Mouse (Mus musculus) heart, embryonic 13.5 days (tissue): ENCODE data around the gene Ephx1. TPM values are rescaled to one million over a fixed set of nuclear protein-coding genes. Genes with fewer than 3 reads are reported as not detected.

ENCODE experiments used
- ATAC-seq: fragments of 200-750 bp; cut with Nextera tagmentation; 2 replicates; pipeline ENCODE4 v1.8.0; 2017; ENCODE audit warnings: moderate TSS enrichment; ENCODE audit not compliant: insufficient number of reproducible peaks, low FRiP score, low TSS enrichment; ENCODE audit errors: extremely low read depth
- H3K27ac ChIP-seq: fragments of 300-500 bp; sonication (generic); replicated peaks from 2 replicates; pipeline ENCODE4 v1.5.1; 2015; ENCODE audit warnings: moderate library complexity, mild to moderate bottlenecking, inconsistent platforms
- H3K27me3 ChIP-seq: fragments of 300-500 bp; sonication (generic); replicated peaks from 2 replicates; pipeline ENCODE4 v1.6.1; 2015; ENCODE audit warnings: mild to moderate bottlenecking, inconsistent platforms
- H3K36me3 ChIP-seq: fragments of 300-500 bp; sonication (generic); 2 replicates; pipeline ENCODE4 v1.6.1; 2015; ENCODE audit warnings: mild to moderate bottlenecking, inconsistent platforms
- H3K4me1 ChIP-seq: fragments of 300-500 bp; sonication (generic); 2 replicates; pipeline ENCODE4 v1.6.1; 2015; ENCODE audit warnings: inconsistent platforms
- H3K4me2 ChIP-seq: fragments of 300-500 bp; sonication (generic); 2 replicates; pipeline ENCODE4 v1.6.1; 2015; ENCODE audit warnings: inconsistent platforms, mild to moderate bottlenecking, moderate library complexity
- H3K4me3 ChIP-seq: fragments of 300-500 bp; sonication (generic); 2 replicates; pipeline ENCODE4 v1.5.1; 2015; ENCODE audit warnings: moderate library complexity, mild to moderate bottlenecking, inconsistent platforms
- H3K9ac ChIP-seq: fragments of 300-500 bp; sonication (generic); 2 replicates; pipeline ENCODE4 v1.6.1; 2015; ENCODE audit warnings: inconsistent platforms, mild to moderate bottlenecking, moderate library complexity
- H3K9me3 ChIP-seq: fragments of 300-500 bp; sonication (generic); 2 replicates; pipeline ENCODE4 v1.6.1; 2016; ENCODE audit warnings: inconsistent platforms
- WGBS: fragments of 180-500 bp; shearing (Covaris S2); methylation state at CpG from one replicate; pipeline ENCODE4 v1.1.7; 2015; ENCODE audit warnings: mixed read lengths; 5-methylcytosine and 5-hydroxymethylcytosine counted together
- polyA plus RNA-seq: library from polyadenylated mRNA; unstranded; fragments of >200 nt; fragmentation: Nextera tagmentation; extraction: Ambion mirVana; gene quantifications from 2 replicates; pipeline ENCODE4 v1.2.1, GENCODE M21; 2015

The Ephx1 gene
- polyA plus RNA-seq, 1 experiment from 2014 or later = 6.0 TPM

GRCm38 (mm10) chr1:180934467-180935419 lies 86.0 kb downstream of the Ephx1 start, which contains the start of gene Lefty1:
TSS of gene Lefty1 (plus strand) at chr1:180935022.
- Histone ChIP-seq H3K36me3 (no peaks in the 10 kb centered on the region), H3K4me3 (no peak within 1 kb of the TSS), H3K4me1 (peaks cover 12% of the 10 kb centered on the region), H3K27ac (no peak within 1 kb of the TSS), H3K9me3 (no peaks in the 10 kb centered on the region), H3K9ac (peak within 1 kb of the TSS; percentile 52; the same call in 1 of the 2 replicates), H3K27me3 (peaks cover 57% of the 10 kb centered on the region), H3K4me2 (no peak within 1 kb of the TSS)
- WGBS = 14% methylated on average over 21 of the region's 21 CpGs
- no peak for ATAC-seq

GRCm38 (mm10) chr1:180933659-180934058 lies 87.0 kb downstream of the Ephx1 start:
- ATAC-seq = no peak
- H3K27ac ChIP-seq = no peak overlapping the region
- peaks cover 57% of the 10 kb centered on the region for H3K27me3 ChIP-seq
- no peaks in the 10 kb centered on the region for H3K36me3 ChIP-seq
- H3K4me2 ChIP-seq = no peak overlapping the region
- no peak overlapping the region for H3K4me3 ChIP-seq
- 29% methylated on average over 6 of the region's 6 CpGs for WGBS
- peaks cover 12% of the 10 kb centered on the region for H3K4me1 ChIP-seq
- H3K9ac ChIP-seq = no peak overlapping the region
- H3K9me3 ChIP-seq = no peaks in the 10 kb centered on the region

GRCm38 (mm10) chr1:180931106-180931505 lies 89.6 kb downstream of the Ephx1 start:
- ATAC-seq = no peak

GRCm38 (mm10) chr1:180929599-180929998 lies 91.1 kb downstream of the Ephx1 start:
- Histone ChIP-seq H3K9ac (no peak overlapping the region), H3K4me3 (no peak overlapping the region), H3K36me3 (no peaks in the 10 kb centered on the region), H3K27ac (no peak overlapping the region), H3K4me2 (no peak overlapping the region), H3K9me3 (no peaks in the 10 kb centered on the region), H3K27me3 (peaks cover 26% of the 10 kb centered on the region), H3K4me1 (no peaks in the 10 kb centered on the region)
- WGBS = 20% methylated on average over 2 of the region's 2 CpGs
- no peak for ATAC-seq

More at GRCm38 (mm10) chr1:180931106-180931505, 89.6 kb downstream of the Ephx1 start:
- H3K4me1 ChIP-seq = no peaks in the 10 kb centered on the region
- no peaks in the 10 kb centered on the region for H3K36me3 ChIP-seq
- peaks cover 41% of the 10 kb centered on the region for H3K27me3 ChIP-seq
- H3K27ac ChIP-seq = no peak overlapping the region
- H3K4me3 ChIP-seq = no peak overlapping the region
- H3K4me2 ChIP-seq = no peak overlapping the region
- WGBS = 59% methylated on average over 3 of the region's 3 CpGs
- H3K9me3 ChIP-seq = no peaks in the 10 kb centered on the region
- no peak overlapping the region for H3K9ac ChIP-seq

- Histone ChIP-seq H3K4me2 (no peak overlapping the region), H3K9me3 (no peaks in the 10 kb centered on the region), H3K4me3 (no peak overlapping the region), H3K9ac (no peak overlapping the region), H3K4me1 (no peaks in the 10 kb centered on the region), H3K36me3 (no peaks in the 10 kb centered on the region), H3K27ac (no peak overlapping the region), H3K27me3 (peaks cover 3% of the 10 kb centered on the region; the same call in 1 of the 2 replicates)
- WGBS = 58% methylated on average over 4 of the region's 4 CpGs
- ATAC-seq = no peak
Observed at GRCm38 (mm10) chr1:180926286-180926685, 94.4 kb downstream of the Ephx1 start.

Other genes with a start within 250 kb of the Ephx1 start
- 1,623 and 1,726 TPM in 2 replicates for gene H3f3a, start 207.0 kb downstream of the Ephx1 start, polyA plus RNA-seq
- gene Sde2, start 169.8 kb downstream of the Ephx1 start, polyA plus RNA-seq = 22.0 and 23.9 TPM in 2 replicates
- 0.08 and 0.28 TPM in 2 replicates for gene Lefty2, start 127.8 kb downstream of the Ephx1 start, polyA plus RNA-seq
- gene Pycr2, start 116.6 kb downstream of the Ephx1 start, polyA plus RNA-seq = 56.2 and 56.5 TPM in 2 replicates
- gene Lefty1, start 85.9 kb downstream of the Ephx1 start, polyA plus RNA-seq = 1.2 and 1.4 TPM in 2 replicates
- gene Tmem63a, start 78.6 kb downstream of the Ephx1 start, polyA plus RNA-seq = 7.7 and 8.6 TPM in 2 replicates
- gene 9130409I23Rik, start 30.3 kb upstream of the Ephx1 start, polyA plus RNA-seq = not detected in 2 replicates
- 19.6 and 20.3 TPM in 2 replicates for gene Nvl, start 123.3 kb upstream of the Ephx1 start, polyA plus RNA-seq
- 133 and 161 TPM in 2 replicates for gene Cnih4, start 123.8 kb upstream of the Ephx1 start, polyA plus RNA-seq
- gene Wdr26, start 191.1 kb upstream of the Ephx1 start, polyA plus RNA-seq = 25.9 and 26.7 TPM in 2 replicates